Mouse (Mus musculus) hindlimb bud, embryonic 11.5 days (tissue): ENCODE data around the gene Bag5.
A peak's percentile ranks its signal among the peaks of the same experiment; 100 is the strongest.
"Not testable (repeated sequence)": the region's sequence is repeated elsewhere in the genome, so short reads cannot be mapped to it uniquely, and the experiment has no call there.

Experiments used
- DNase-seq: peaks from one replicate; pipeline ENCODE4 v3.0.0-alpha.2; 2012; ENCODE audit warnings: low read depth, low spot score; ENCODE audit errors: extremely low spot score

Gene Bag5

GRCm38 (mm10) chr12:111736676-111737075 lies 23.6 kb upstream of the Bag5 start:
- not testable (repeated sequence) for DNase-seq

GRCm38 (mm10) chr12:111734912-111735311 lies 21.9 kb upstream of the Bag5 start:
- no peak for DNase-seq

DNA sequence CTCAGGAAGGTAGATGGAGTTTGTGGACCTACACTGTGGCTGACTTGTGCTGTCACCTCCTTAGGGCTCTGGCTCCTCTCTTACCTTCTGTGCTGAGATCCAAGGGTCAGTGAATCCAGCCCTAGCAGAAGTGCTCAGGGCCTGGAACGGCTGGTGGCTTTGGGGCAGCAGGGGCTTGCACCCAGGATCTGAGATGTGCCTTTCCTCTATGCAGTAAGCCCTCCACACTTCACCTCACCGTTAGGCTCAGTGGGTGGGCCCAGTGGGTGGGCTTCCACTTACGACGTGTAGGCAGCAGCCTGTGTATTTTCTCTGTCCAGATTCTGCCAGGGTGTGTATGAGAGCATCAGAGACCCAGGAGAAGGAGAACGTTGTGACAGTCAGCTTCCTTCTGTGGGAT lies 19.9 kb upstream of the Bag5 start:
- no peak for DNase-seq

- DNase-seq: peak; percentile 53
Observed at GRCm38 (mm10) chr12:111731822-111732807, 19.1 kb upstream of the Bag5 start.

- no peak for DNase-seq
Observed at GRCm38 (mm10) chr12:111727956-111728355, 14.9 kb upstream of the Bag5 start.

DNA sequence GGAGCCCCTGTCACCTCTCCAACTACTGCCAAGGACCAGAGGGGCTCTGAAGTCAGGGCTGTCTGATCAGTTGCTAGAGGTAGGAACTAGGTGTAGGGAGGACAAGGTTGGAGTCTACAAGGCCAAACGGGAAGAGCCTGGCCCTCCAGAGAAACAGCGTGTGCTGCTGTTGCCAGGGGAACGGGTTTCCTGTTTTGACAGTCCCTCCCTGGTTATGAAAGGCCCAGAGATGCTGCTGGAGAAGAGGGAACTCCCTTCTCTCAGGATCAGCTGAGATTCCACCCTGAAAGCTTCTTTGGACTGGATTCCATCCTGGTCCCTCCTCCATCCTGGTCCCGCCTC lies 13.0 kb upstream of the Bag5 start:
- DNase-seq: no peak

- no peak for DNase-seq
Observed at GRCm38 (mm10) chr12:111725338-111726121, 12.5 kb upstream of the Bag5 start.

- DNase-seq: no peak
Observed at GRCm38 (mm10) chr12:111724638-111725337, 11.7 kb upstream of the Bag5 start.

- no peak for DNase-seq
Observed at GRCm38 (mm10) chr12:111722654-111723053, 9.6 kb upstream of the Bag5 start.

DNA sequence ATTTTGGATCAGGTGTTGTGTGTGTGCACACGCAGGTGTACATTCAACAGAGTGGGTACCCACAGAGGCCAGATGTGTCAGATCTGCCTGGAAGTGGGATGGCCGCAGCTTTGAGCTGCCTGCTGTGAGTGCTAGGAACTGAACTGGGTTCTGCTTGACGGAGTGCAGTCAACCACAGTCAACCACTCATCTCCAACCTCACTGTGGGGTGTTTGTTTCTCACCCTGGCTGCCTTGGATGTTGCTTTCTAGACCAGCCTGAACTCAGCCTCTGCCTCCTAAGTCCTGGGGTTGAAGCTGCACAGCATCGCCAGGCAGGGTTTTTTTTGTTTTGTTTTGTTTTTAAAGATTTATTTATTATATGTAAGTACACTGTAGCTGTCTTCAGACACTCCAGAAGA lies 7.2 kb upstream of the Bag5 start:
- no peak for DNase-seq

GRCm38 (mm10) chr12:111718656-111719055 lies 5.6 kb upstream of the Bag5 start:
- DNase-seq: no peak

GRCm38 (mm10) chr12:111716505-111716904 lies 3.4 kb upstream of the Bag5 start:
- DNase-seq: no peak

DNA sequence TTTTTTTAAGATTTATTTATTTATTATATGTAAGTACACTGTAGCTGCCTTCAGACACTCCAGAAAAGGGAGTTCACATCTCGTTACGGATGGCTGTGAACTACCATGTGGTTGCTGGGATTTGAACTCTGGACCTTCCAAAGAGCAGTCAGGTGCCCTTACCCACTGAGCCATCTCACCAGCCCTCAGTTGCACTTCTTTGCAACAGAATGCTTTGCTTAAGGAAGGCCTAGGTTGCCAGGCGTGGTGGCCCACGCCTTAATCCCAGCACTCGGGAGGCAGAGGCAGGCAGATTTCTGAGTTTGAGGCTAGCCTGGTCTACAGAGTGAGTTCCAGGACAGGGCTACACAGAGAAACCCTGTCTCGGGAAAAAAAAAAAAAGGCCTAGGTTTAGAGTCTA lies 823 bp upstream of the Bag5 start:
- not testable (repeated sequence) for DNase-seq

GRCm38 (mm10) chr12:111712476-111712875 lies 581 bp downstream of the Bag5 start:
- no peak for DNase-seq

DNA sequence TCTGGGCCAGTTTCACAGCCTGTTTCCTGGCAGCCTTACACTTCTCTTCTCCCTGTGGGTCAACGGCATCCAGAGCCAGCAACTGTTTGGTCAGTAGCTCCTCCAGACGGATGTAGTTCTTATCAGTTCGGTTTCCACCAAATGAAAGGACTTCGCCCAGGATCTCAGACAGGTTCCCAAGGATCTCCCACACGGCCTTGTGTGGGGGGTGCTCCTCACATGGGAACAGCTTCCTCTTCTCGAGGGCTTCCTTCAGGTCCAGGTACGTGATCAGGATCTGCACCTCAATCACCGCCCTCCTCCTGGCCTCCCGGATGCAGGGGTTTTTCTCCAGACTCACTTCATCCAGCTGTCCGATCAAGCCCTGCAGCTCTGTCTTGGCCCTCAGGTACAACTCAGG lies 3.0 kb downstream of the Bag5 start:
- no peak for DNase-seq

- DNase-seq: no peak
Observed at GRCm38 (mm10) chr12:111708181-111708580, 4.9 kb downstream of the Bag5 start.

- DNase-seq: no peak
Observed at GRCm38 (mm10) chr12:111705186-111705973, 7.7 kb downstream of the Bag5 start.

DNA sequence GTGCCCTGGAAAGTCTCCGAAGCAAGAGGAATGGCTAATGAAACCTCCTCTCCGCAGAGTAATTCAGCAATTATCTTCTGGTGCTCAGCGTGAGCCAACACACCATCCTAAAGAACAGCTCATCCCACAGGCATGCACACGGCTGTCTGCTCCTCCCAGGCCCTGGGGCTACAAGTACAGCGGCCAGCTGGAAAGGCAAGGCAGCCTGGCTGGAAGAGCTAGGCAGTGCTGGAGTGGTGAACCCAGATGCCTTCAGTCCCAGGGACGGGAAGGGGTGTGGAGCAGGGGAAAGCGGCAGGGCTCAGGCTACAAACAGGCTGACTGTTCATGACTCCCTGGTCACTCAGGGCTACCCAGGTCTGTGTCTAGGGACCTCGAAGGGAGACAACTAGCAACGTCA lies 8.4 kb downstream of the Bag5 start:
- no peak for DNase-seq

DNA sequence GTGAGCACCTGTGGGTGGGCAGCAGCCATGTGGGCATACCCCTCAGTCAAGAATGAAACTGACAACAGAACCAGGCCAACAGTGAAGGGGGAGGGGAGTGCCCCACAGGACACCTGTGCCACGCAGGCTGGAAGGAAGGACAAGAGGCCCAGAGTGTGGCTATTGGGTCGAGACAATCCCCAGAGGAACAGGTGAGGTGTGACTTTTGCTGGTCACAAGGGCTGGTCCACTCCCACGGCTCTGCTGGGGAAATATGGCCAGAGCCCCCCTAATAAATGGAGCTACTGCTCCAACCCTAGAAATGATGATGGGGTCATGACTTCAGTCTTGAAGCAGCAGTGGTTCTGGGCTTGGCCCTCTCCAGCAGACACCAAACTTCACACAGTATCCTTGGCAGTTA lies 9.8 kb downstream of the Bag5 start:
- no peak for DNase-seq

GRCm38 (mm10) chr12:111700920-111701458 lies 12.1 kb downstream of the Bag5 start:
- no peak for DNase-seq
